Comparison of ENCODE assay signal across 14 mouse cellular contexts in genomic region chr5:84510144-84510543, GRCm38 (mm10).
"Had no signal": no experiment of that assay in that cellular context is flagged by ENCODE, and none has a peak within 500 bp of the region (broad histone marks: within the 10 kb centered on the region; RNA-seq: fewer than 3 reads in every experiment).

No protein-coding gene starts in this region.

- H3K9ac ChIP-seq: limb, embryonic 13.5 days; liver, embryonic 12.5 days; liver, embryonic 15.5 days; midbrain, embryonic 15.5 days had no signal

- H3K4me1 ChIP-seq: limb, embryonic 10.5 days; limb, embryonic 13.5 days; liver, embryonic 12.5 days; liver, embryonic 15.5 days; midbrain, embryonic 15.5 days had no signal

- H3K36me3 ChIP-seq: limb, embryonic 10.5 days; limb, embryonic 13.5 days; liver, embryonic 12.5 days; liver, embryonic 15.5 days; midbrain, embryonic 15.5 days had no signal

- H3K27ac ChIP-seq: limb, embryonic 10.5 days; limb, embryonic 13.5 days; liver, embryonic 12.5 days; liver, embryonic 15.5 days; macrophage; midbrain, embryonic 15.5 days had no signal

- H3K9me3 ChIP-seq: limb, embryonic 10.5 days; limb, embryonic 13.5 days; liver, embryonic 12.5 days; liver, embryonic 15.5 days; midbrain, embryonic 15.5 days had no signal

- H3K27me3 ChIP-seq: limb, embryonic 13.5 days; liver, embryonic 12.5 days; liver, embryonic 15.5 days; midbrain, embryonic 15.5 days had no signal

- DNase-seq: kidney, adult 18-20 months; kidney, adult 9 months; kidney, postnatal 14 days; kidney, postnatal 4 days; liver; lung, adult 18-20 months; thymus, adult 18-20 months; thymus, postnatal 36 days had no signal

- ATAC-seq: liver, embryonic 12.5 days; midbrain, embryonic 15.5 days had no signal

- H3K4me2 ChIP-seq: limb, embryonic 13.5 days; liver, embryonic 12.5 days; liver, embryonic 15.5 days; midbrain, embryonic 15.5 days had no signal

- H3K4me3 ChIP-seq: limb, embryonic 10.5 days; limb, embryonic 13.5 days; liver, embryonic 12.5 days; liver, embryonic 15.5 days; midbrain, embryonic 15.5 days had no signal
